Mouse (Mus musculus) adipocyte (in vitro differentiated cells): ENCODE data around the gene Ccne1.

ENCODE experiments used
- DNase-seq: peaks from one replicate; pipeline ENCODE4 v3.0.0-alpha.2; 2016; ENCODE audit warnings: low spot score

Gene Ccne1

GRCm38 (mm10) chr7:38054246-38054645 is 53.1 kb downstream of the Ccne1 start:
- DNase-seq: no peak
